Mouse (Mus musculus) E14TG2a.4 (cell line): ENCODE results near the gene Trim38.

Source experiments
- CTCF ChIP-seq: conservative IDR thresholded peaks from 2 replicates; pipeline ENCODE4 v1.5.1; 2014; ENCODE audit warnings: low read length
- NANOG ChIP-seq: IDR thresholded peaks from 2 replicates; pipeline ENCODE4 v1.6.1; 2014; ENCODE audit warnings: borderline replicate concordance, low read length, mixed read lengths

DNA sequence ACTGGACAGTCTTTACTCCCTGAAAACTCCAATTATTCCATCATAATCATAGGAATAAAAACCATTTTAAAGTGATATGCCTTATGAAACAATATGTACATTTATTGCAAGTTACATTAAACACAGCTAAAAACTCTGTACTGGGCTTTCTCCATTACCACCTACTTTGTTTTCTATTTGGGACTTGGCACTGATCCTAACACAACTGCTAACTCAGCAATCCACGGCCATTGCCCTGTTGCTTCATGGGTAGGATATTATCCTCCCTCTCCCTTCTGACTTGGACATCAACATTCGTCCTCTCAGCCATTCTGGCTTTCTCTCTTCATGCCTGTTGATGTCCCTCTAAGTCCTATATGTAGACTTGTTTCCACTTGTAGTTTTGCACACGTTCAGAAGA is 56.9 kb downstream of the Trim38 start:
- TF ChIP-seq CTCF (no peak), NANOG (no peak)
